Mouse (Mus musculus): ENCODE measurements around the gene H1fnt. TPM values are rescaled to one million over a fixed set of nuclear protein-coding genes. Genes with fewer than 3 reads are reported as not detected.

H1fnt gene
- polyA plus RNA-seq, 1 experiment from 2014 or later = not detected

DNA sequence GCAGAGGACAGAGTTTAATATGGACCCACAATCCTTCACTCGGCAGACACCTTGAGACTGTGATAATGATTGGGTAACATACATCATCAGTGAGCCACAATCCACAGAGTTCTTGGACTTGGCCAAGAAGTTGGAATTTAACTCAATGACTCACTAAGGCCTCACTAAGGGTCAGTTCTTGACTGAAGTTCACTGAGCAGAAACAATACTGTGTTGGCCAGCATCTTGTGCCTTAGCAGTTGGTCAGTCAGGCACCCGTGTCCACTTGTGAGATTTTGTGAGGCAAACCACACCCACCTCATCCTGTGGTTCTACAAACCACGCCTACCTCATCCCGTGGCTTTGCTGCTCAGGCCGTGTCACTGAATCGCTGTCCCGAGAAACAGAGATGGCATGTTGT lies 47.4 kb downstream of the H1fnt start:
- no peak overlapping the region for H3K9ac ChIP-seq (ENCODE audit: low read length)
- H3K4me1 ChIP-seq (ENCODE audit: control insufficient read depth in 2 of 2, insufficient read depth in 2 of 2, low read length in 2 of 2) = peaks cover 3 to 6% of the 10 kb centered on the region in 2 experiments; a peak in 2 of 4 replicates
- no peak overlapping the region for H3K4me2 ChIP-seq (ENCODE audit: low read length)
- H3K27me3 ChIP-seq (ENCODE audit: control insufficient read depth, insufficient read depth, low read length) = no peaks in the 10 kb centered on the region
- no peak for ATAC-seq (ENCODE audit: insufficient number of reproducible peaks, insufficient read depth, low FRiP score, low read depth)
- H3K36me3 ChIP-seq (ENCODE audit: control insufficient read depth, insufficient read depth, low read length) = no peaks in the 10 kb centered on the region
- 73% methylated on average over 7 of the region's 7 CpGs for WGBS
- H3K9me3 ChIP-seq (ENCODE audit: control insufficient read depth, low read length) = no peaks in the 10 kb centered on the region
- no peak overlapping the region for H3K27ac ChIP-seq (replicated peaks in 1 of 2; ENCODE audit: control insufficient read depth in 1 of 2, insufficient read depth in 1 of 2, low read depth in 2 of 2, low read length in 2 of 2)
- no peak overlapping the region for H3K4me3 ChIP-seq (ENCODE audit: control insufficient read depth in 1 of 2, insufficient read depth in 1 of 2, low read depth in 1 of 2, low read length in 2 of 2)

Other genes starting within 250 kb of the H1fnt start
- 108 and 111 TPM in 2 replicates for gene Pfkm, start 164.7 kb downstream of the H1fnt start, polyA plus RNA-seq (2014; fragmentation: Nextera tagmentation; extraction: Ambion mirVana)
- 21.2 and 22.7 TPM in 2 replicates for gene Senp1, start 163.5 kb downstream of the H1fnt start, polyA plus RNA-seq (2014; fragmentation: Nextera tagmentation; extraction: Ambion mirVana)
- 109 and 111 TPM in 2 replicates for gene Asb8, start 91.7 kb downstream of the H1fnt start, polyA plus RNA-seq (2014; fragmentation: Nextera tagmentation; extraction: Ambion mirVana)
- 1.1 and 1.3 TPM in 2 replicates for gene Ccdc184, start 90.1 kb downstream of the H1fnt start, polyA plus RNA-seq (2014; fragmentation: Nextera tagmentation; extraction: Ambion mirVana)
- gene Olfr288, start 61.8 kb downstream of the H1fnt start, polyA plus RNA-seq (2014; fragmentation: Nextera tagmentation; extraction: Ambion mirVana) = not detected in 2 replicates
- gene Gm44579, start 36.3 kb downstream of the H1fnt start, polyA plus RNA-seq (2014; fragmentation: Nextera tagmentation; extraction: Ambion mirVana) = not detected in 2 replicates
- gene Olfr287, start 36.2 kb downstream of the H1fnt start, polyA plus RNA-seq (2014; fragmentation: Nextera tagmentation; extraction: Ambion mirVana) = not detected in 2 replicates
- gene Olfr286, start 22.8 kb downstream of the H1fnt start, polyA plus RNA-seq (2014; fragmentation: Nextera tagmentation; extraction: Ambion mirVana) = not detected in 2 replicates
- 1.5 and 1.6 TPM in 2 replicates for gene Zfp641, start 38.9 kb upstream of the H1fnt start, polyA plus RNA-seq (2014; fragmentation: Nextera tagmentation; extraction: Ambion mirVana)
- not detected in 2 replicates for gene Olfr285, start 60.1 kb upstream of the H1fnt start, polyA plus RNA-seq (2014; fragmentation: Nextera tagmentation; extraction: Ambion mirVana)
- not detected in 2 replicates for gene Olfr284, start 83.7 kb upstream of the H1fnt start, polyA plus RNA-seq (2014; fragmentation: Nextera tagmentation; extraction: Ambion mirVana)
- gene Olfr283, start 123.7 kb upstream of the H1fnt start, polyA plus RNA-seq (2014; fragmentation: Nextera tagmentation; extraction: Ambion mirVana) = not detected in 2 replicates
- gene Olfr282, start 173.9 kb upstream of the H1fnt start, polyA plus RNA-seq (2014; fragmentation: Nextera tagmentation; extraction: Ambion mirVana) = not detected in 2 replicates
- not detected in 2 replicates for gene Olfr281, start 195.3 kb upstream of the H1fnt start, polyA plus RNA-seq (2014; fragmentation: Nextera tagmentation; extraction: Ambion mirVana)
- gene OR5BS1P, start 212.6 kb upstream of the H1fnt start, polyA plus RNA-seq (2014; fragmentation: Nextera tagmentation; extraction: Ambion mirVana) = not detected in 2 replicates
- 0.27 TPM in 1 of 2 replicates, not detected in the other for gene Lalba, start 225.4 kb upstream of the H1fnt start, polyA plus RNA-seq (2014; fragmentation: Nextera tagmentation; extraction: Ambion mirVana)
- not detected in 2 replicates for gene Olfr279, start 235.1 kb upstream of the H1fnt start, polyA plus RNA-seq (2014; fragmentation: Nextera tagmentation; extraction: Ambion mirVana)